Mouse (Mus musculus): ENCODE measurements around the gene Acot7.

DNA sequence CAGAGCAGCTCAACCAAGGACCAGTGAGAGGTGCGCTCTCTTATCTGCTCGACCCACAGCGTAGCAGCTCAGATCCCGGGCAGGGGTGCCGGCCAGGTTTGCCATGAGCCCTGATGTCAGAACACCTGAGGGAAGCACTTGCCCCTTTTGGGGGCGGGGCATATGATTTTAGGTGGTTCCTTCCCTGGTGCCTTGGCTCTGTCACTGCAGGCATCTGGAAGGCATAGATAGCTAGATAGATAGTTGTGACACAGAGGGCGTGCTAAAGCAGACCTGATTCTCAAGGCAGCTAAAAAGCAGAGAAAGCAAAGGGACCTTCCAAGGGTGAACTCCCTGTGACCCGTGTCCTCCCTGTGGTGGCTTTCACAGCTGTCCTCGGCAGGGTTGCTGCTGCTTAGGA is 85.2 kb downstream of the Acot7 start:
- no peak for TF ChIP-seq CTCF (IDR thresholded peaks at IDR 0.05; ENCODE audit: borderline replicate concordance, extremely low read depth, insufficient read depth, insufficient read length)
- TF ChIP-seq POLR2A (IDR thresholded peaks at IDR 0.05; ENCODE audit: borderline replicate concordance, extremely low read depth, insufficient read depth, insufficient read length, poor library complexity, severe bottlenecking), result no peak
